Mouse (Mus musculus) 3T3-L1 (cell line): ENCODE results near the gene Clcn5.

ENCODE experiments used
- DNase-seq: peaks from one replicate; pipeline ENCODE4 v3.0.0-alpha.2; 2015; ENCODE audit warnings: low read depth, low spot score

Gene Clcn5

DNA sequence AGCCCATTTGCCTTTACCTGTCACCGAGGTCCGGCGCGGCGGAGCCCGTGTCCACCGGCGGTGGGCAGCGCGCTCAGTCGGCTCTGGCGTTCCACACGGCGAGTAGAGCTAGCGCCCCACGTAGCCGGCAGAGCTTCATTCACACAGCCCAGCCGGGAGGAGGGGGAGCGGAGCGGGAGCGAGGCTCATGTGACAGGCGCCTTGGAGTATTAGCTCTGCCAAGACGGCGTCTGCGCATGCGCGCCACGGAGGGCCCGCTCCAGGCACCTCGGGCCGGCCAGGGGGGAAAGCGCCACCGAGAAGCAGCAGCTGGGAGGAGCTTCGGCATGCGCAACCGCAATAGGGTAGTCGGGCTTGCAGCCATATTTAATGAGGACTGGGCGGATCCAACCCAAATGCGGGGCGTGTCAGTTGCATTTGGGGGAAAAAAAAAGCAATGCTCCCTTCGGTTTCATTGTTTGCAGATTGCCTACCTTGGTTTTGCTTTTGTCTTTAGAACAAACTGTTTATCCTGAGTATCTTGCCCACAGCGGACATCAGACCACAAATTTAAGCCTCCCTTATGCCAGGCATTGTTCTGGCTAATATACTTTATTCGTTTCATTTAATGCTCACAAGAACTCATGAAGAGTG is at the start of gene Clcn5:
TSS of gene Clcn5 (minus strand) at position 270 of the 633 bp plus-strand sequence.
- peak; percentile 95 for DNase-seq

DNA sequence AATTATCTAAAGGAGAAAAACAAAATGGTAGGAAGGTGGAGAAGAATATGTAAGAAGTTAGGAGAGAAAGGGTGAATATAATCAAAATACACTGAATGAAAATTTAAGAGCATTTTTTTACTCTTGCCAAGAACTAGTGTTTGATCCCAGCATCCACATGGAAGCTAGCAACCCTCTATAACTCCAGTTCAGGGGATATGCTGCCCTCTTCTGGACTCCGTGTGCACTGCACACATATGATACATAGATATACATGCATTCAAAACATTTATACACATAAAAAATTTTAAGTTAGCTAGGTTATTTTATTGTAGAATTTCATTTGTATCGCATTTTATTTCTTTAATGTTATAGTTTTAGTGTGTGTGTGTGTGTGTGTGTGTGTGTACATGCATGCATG is 6.3 kb upstream of the Clcn5 start:
- peak; percentile 52 for DNase-seq

- peak; percentile 80 for DNase-seq
Measured at GRCm38 (mm10) chrX:7322288-7322687, 3.1 kb upstream of the Clcn5 start.

DNA sequence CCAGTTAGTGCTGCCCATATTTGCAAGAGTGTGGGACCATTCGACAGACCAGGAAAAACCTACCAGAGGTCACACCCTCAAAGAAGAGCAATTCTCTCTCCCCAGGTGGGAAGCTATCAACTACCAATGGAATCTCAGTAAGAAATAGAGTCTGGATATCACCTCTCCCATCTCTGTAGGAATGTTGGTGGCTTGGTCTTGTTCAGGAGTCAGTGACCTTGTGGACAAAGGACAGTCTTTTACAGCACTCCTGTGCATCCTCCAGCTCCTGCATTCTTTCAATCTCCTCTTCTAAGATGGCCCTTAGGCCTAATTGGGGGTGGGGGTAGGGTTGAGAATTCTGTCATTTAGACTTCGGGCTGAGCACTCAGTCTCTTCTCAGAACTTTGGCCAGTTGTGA is 1.4 kb upstream of the Clcn5 start:
- DNase-seq, result no peak

GRCm38 (mm10) chrX:7318551-7319025 is 570 bp downstream of the Clcn5 start:
- peak; percentile 43 for DNase-seq

GRCm38 (mm10) chrX:7315115-7315514 is 4.0 kb downstream of the Clcn5 start:
- no peak for DNase-seq

DNA sequence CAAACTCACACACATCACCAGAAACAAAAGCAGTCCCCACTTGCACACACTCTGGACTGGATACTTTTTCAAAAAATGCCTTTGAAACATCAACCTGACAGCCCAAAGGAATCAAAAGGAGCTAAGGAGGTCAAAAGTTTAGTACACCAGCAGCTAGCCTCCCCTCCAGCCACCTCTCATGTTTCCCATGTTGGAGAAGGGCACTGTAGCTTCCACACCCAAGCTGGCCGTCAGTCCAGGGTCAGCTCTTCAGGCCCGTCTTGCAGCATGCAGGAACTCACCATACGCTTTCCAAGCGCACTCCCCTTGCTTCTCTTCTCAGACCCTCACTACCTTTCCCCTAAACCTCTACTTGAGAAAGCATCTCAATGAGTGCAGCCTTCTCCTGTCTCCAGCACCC is 4.5 kb downstream of the Clcn5 start:
- DNase-seq, result no peak

GRCm38 (mm10) chrX:7308242-7308641 is 10.9 kb downstream of the Clcn5 start:
- DNase-seq, result peak; percentile 94

GRCm38 (mm10) chrX:7306861-7307260 is 12.3 kb downstream of the Clcn5 start:
- DNase-seq, result no peak

GRCm38 (mm10) chrX:7292981-7293380 is 26.2 kb downstream of the Clcn5 start:
- DNase-seq, result no peak

GRCm38 (mm10) chrX:7292151-7292768 is 26.9 kb downstream of the Clcn5 start:
- peak; percentile 8 for DNase-seq

GRCm38 (mm10) chrX:7288976-7289375 is 30.2 kb downstream of the Clcn5 start:
- DNase-seq, result no peak

DNA sequence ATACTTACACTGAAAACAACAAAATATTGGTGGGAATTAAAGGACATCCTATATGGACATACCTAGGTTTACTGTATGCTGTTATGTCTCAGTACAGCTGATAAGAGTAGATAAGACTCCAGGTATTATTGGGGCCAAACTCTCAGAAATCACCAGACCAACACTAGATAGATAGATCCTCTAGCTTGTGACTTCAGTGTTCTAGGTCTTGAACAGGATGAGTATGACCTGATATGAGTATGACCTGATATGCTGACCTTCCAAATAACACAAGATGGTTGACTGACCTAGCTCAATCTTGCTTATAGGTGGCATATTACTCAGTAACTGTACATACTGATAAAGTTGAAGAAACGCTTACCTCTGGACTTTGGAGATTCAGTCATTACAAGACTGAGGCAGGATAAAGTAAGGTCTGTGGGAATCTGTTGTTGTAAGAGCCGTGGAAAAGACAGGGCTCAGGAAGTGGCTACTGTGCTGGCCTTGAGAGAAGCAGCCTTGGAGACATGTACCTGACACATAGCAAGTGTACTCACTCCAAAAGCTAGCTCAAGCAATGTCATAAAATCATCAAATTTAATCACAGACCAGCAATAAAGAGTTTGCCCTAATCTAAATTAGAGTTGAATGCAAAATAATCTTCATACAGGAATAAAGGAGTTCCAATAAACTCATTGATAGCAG is 32.0 kb downstream of the Clcn5 start:
- no peak for DNase-seq

- DNase-seq, result peak; percentile 58
Measured at GRCm38 (mm10) chrX:7282636-7283035, 36.5 kb downstream of the Clcn5 start.

- DNase-seq, result no peak
Measured at GRCm38 (mm10) chrX:7279722-7280121, 39.4 kb downstream of the Clcn5 start.

GRCm38 (mm10) chrX:7276564-7276963 is 42.6 kb downstream of the Clcn5 start:
- DNase-seq, result no peak

GRCm38 (mm10) chrX:7261149-7261548 is 58.0 kb downstream of the Clcn5 start:
- DNase-seq, result peak; percentile 18

DNA sequence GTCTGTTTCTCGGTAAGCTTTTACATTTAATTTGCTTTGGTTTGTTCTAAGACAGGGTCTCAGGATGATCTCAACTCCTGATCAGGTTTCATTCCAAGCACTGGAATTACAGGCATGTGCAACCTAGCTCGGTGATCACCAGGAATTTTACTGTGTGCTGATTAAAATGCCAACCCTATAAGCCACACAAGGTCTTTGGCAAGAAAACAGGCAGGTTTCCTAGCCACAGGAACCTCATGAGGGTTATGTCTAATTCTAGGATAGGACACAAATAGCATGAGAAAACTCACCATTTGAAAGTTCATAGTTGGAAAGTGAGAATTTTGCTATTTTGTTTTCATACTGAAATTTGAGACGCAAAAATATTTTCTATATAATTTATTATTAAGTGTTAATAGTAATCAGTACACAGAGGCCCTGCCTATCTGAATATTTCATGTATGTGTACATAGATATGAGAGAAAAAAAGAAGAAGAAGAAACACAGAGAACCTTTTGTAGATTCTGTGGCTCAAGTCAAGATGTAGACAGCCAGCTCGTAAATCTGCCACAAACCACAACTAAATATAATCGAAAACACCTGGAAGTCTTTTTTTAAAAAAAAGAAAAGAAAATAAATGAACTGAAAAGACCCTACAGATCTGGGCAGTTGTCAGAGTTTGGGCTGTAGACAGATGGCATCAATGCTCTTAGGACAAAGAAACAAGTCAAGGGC is 58.6 kb downstream of the Clcn5 start:
- peak; percentile 74 for DNase-seq

DNA sequence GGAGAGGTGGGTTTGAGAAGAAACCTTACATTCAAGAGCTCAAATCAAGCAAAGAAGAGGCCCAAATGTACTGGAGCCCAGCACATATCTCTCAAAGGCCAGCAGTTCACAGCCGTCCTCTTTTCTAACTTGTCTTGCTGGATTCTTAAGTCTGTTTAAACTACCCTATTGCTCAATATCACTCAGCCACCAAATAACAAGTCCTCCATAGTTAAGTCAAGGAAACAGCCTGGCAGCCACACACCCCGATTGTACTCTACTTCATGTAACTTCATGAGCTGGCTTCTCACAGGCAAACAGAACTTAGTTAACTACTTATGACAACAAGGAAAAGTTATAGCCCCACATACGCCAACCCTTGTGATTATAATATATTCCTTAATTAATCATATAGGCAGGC is 59.4 kb downstream of the Clcn5 start:
- peak; percentile 17 for DNase-seq

GRCm38 (mm10) chrX:7256022-7256421 is 63.1 kb downstream of the Clcn5 start:
- DNase-seq, result peak; percentile 75

GRCm38 (mm10) chrX:7204099-7204498 is 115.1 kb downstream of the Clcn5 start:
- no peak for DNase-seq

GRCm38 (mm10) chrX:7203535-7203934 is 115.6 kb downstream of the Clcn5 start:
- DNase-seq, result no peak
